Mouse (Mus musculus): ENCODE measurements around the gene Sema5b. TPM values are rescaled to one million over a fixed set of nuclear protein-coding genes. Genes with fewer than 3 reads are reported as not detected.

Gene Sema5b
- polyA plus RNA-seq, 1 experiment = not detected

GRCm38 (mm10) chr16:35694250-35694846, 153.4 kb downstream of the Sema5b start:
- no peak for TF ChIP-seq GATA1 (IDR thresholded peaks at IDR 0.05; ENCODE audit: low read length)

- no peak for TF ChIP-seq GATA1 (IDR thresholded peaks at IDR 0.05; ENCODE audit: low read length)
Observed at GRCm38 (mm10) chr16:35696103-35696502, 155.2 kb downstream of the Sema5b start.

GRCm38 (mm10) chr16:35701823-35702222, 160.9 kb downstream of the Sema5b start:
- no peak for TF ChIP-seq GATA1 (IDR thresholded peaks at IDR 0.05; ENCODE audit: low read length)

GRCm38 (mm10) chr16:35703763-35704679, 163.1 kb downstream of the Sema5b start:
- no peak for TF ChIP-seq GATA1 (IDR thresholded peaks at IDR 0.05; ENCODE audit: low read length)

- TF ChIP-seq GATA1 (IDR thresholded peaks at IDR 0.05; ENCODE audit: low read length) = no peak
Observed at GRCm38 (mm10) chr16:35704796-35705195, 163.9 kb downstream of the Sema5b start.

- no peak for TF ChIP-seq GATA1 (IDR thresholded peaks at IDR 0.05; ENCODE audit: low read length)
Observed at GRCm38 (mm10) chr16:35707004-35707403, 166.1 kb downstream of the Sema5b start.

GRCm38 (mm10) chr16:35711004-35711403, 170.1 kb downstream of the Sema5b start:
- TF ChIP-seq GATA1 (IDR thresholded peaks at IDR 0.05; ENCODE audit: low read length) = no peak

GRCm38 (mm10) chr16:35713606-35714005, 172.7 kb downstream of the Sema5b start:
- TF ChIP-seq GATA1 (IDR thresholded peaks at IDR 0.05; ENCODE audit: low read length) = no peak

Other genes with a start within 250 kb of the Sema5b start
- 0.18 and 0.27 TPM in 2 replicates for gene Sec22a, start 177.2 kb upstream of the Sema5b start, polyA plus RNA-seq (2012)
- not detected in 2 replicates for gene Pdia5, start 50.3 kb upstream of the Sema5b start, polyA plus RNA-seq (2012)
- 2.9 and 4.1 TPM in 2 replicates for gene Dirc2, start 228.2 kb downstream of the Sema5b start, polyA plus RNA-seq (2012)
- gene Hspbap1, start 229.2 kb downstream of the Sema5b start, polyA plus RNA-seq (2012) = 33.7 and 44.0 TPM in 2 replicates